Mouse (Mus musculus): ENCODE data around the gene Fam216a. TPM values are rescaled to one million over a fixed set of nuclear protein-coding genes. Genes with fewer than 3 reads are reported as not detected.

Fam216a gene
- polyA plus RNA-seq (2014; fragmentation: Illumina TruSeq; extraction: RNeasy Lipid Tissue Mini Kit (QIAGEN cat#74804); ENCODE audit: low read depth, low replicate concordance) = 16.1 TPM

GRCm38 (mm10) chr5:122372192-122372769 lies at the start of gene Fam216a:
Fam216a (minus strand) TSS chr5:122372364.

GRCm38 (mm10) chr5:122421271-122422068 lies 49.3 kb upstream of the Fam216a start, which contains the start of gene Anapc7:
Anapc7 (plus strand) TSS chr5:122421693.

DNA sequence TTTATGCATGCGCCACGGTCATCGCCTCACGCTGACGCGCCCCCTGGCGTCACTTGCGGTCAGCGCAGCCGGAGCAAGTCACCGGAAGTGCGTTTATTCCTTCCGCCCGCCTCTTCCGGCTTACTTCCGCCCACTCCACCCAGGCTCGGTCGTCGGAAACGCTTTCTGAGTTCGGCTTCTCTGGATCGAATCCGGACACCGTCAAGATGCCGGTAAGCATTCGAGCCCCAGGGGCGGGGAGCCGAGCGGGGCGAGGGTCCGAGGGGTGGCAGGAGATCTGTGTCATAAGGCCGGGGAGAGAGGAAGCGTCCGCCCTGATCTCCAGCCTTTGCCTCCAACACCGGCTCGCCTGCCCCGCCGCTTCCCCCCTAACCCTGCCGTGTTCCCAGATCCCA lies 19.6 kb upstream of the Fam216a start, which contains the start of gene Arpc3:
Gene Arpc3, plus strand, starts transcription at position 93 of the 395 bp plus-strand sequence.

GRCm38 (mm10) chr5:122371591-122372191 lies 473 bp downstream of the Fam216a start, which contains the start of gene Gpn3:
Gpn3 (plus strand) TSS chr5:122371876.

GRCm38 (mm10) chr5:122353807-122354491 lies 18.2 kb downstream of the Fam216a start, which contains the start of the genes Rad9b and Vps29:
Rad9b (minus strand) TSS chr5:122354233.
Vps29 (plus strand) TSS chr5:122354369.

Other genes with a start within 250 kb of the Fam216a start
- gene Ccdc63, start 231.5 kb downstream of the Fam216a start, polyA plus RNA-seq (2014; fragmentation: Illumina TruSeq; extraction: RNeasy Lipid Tissue Mini Kit (QIAGEN cat#74804); ENCODE audit: low read depth, low replicate concordance) = not detected
- gene Ppp1cc, start 214.1 kb downstream of the Fam216a start, polyA plus RNA-seq (2014; fragmentation: Illumina TruSeq; extraction: RNeasy Lipid Tissue Mini Kit (QIAGEN cat#74804); ENCODE audit: low read depth, low replicate concordance) = 371 TPM
- gene Hvcn1, start 165.6 kb downstream of the Fam216a start, polyA plus RNA-seq (2014; fragmentation: Illumina TruSeq; extraction: RNeasy Lipid Tissue Mini Kit (QIAGEN cat#74804); ENCODE audit: low read depth, low replicate concordance) = not detected
- gene Tctn1, start 107.9 kb downstream of the Fam216a start, polyA plus RNA-seq (2014; fragmentation: Illumina TruSeq; extraction: RNeasy Lipid Tissue Mini Kit (QIAGEN cat#74804); ENCODE audit: low read depth, low replicate concordance) = 2.3 TPM
- 80.2 TPM for gene Pptc7, start 88.0 kb downstream of the Fam216a start, polyA plus RNA-seq (2014; fragmentation: Illumina TruSeq; extraction: RNeasy Lipid Tissue Mini Kit (QIAGEN cat#74804); ENCODE audit: low read depth, low replicate concordance)
- 5.4 TPM for gene Rad9b, start 18.1 kb downstream of the Fam216a start, polyA plus RNA-seq (2014; fragmentation: Illumina TruSeq; extraction: RNeasy Lipid Tissue Mini Kit (QIAGEN cat#74804); ENCODE audit: low read depth, low replicate concordance)
- gene Vps29, start 18.0 kb downstream of the Fam216a start, polyA plus RNA-seq (2014; fragmentation: Illumina TruSeq; extraction: RNeasy Lipid Tissue Mini Kit (QIAGEN cat#74804); ENCODE audit: low read depth, low replicate concordance) = 230 TPM
- gene Gpn3, start 488 bp downstream of the Fam216a start, polyA plus RNA-seq (2014; fragmentation: Illumina TruSeq; extraction: RNeasy Lipid Tissue Mini Kit (QIAGEN cat#74804); ENCODE audit: low read depth, low replicate concordance) = 30.3 TPM
- gene Arpc3, start 19.5 kb upstream of the Fam216a start, polyA plus RNA-seq (2014; fragmentation: Illumina TruSeq; extraction: RNeasy Lipid Tissue Mini Kit (QIAGEN cat#74804); ENCODE audit: low read depth, low replicate concordance) = 184 TPM
- 9.9 TPM for gene Anapc7, start 49.3 kb upstream of the Fam216a start, polyA plus RNA-seq (2014; fragmentation: Illumina TruSeq; extraction: RNeasy Lipid Tissue Mini Kit (QIAGEN cat#74804); ENCODE audit: low read depth, low replicate concordance)
- 210 TPM for gene Atp2a2, start 129.9 kb upstream of the Fam216a start, polyA plus RNA-seq (2014; fragmentation: Illumina TruSeq; extraction: RNeasy Lipid Tissue Mini Kit (QIAGEN cat#74804); ENCODE audit: low read depth, low replicate concordance)
- 42.6 TPM for gene Ift81, start 242.2 kb upstream of the Fam216a start, polyA plus RNA-seq (2014; fragmentation: Illumina TruSeq; extraction: RNeasy Lipid Tissue Mini Kit (QIAGEN cat#74804); ENCODE audit: low read depth, low replicate concordance)

Measured in adrenal gland, adult 10 weeks (tissue).